Mouse (Mus musculus): ENCODE results near the gene Trat1.

- TF ChIP-seq POLR2A (IDR thresholded peaks at IDR 0.05; ENCODE audit: borderline replicate concordance, insufficient read depth, low read length) (no peak), CTCF (IDR thresholded peaks at IDR 0.05; ENCODE audit: borderline replicate concordance, insufficient read depth, low read depth, low read length) (no peak)
Observed at GRCm38 (mm10) chr16:48736890-48737289, 34.9 kb downstream of the Trat1 start.

Measured in cerebellum, adult 2 months (tissue).